Comparison of ENCODE assay signal across 8 mouse cellular contexts in the genomic region with DNA sequence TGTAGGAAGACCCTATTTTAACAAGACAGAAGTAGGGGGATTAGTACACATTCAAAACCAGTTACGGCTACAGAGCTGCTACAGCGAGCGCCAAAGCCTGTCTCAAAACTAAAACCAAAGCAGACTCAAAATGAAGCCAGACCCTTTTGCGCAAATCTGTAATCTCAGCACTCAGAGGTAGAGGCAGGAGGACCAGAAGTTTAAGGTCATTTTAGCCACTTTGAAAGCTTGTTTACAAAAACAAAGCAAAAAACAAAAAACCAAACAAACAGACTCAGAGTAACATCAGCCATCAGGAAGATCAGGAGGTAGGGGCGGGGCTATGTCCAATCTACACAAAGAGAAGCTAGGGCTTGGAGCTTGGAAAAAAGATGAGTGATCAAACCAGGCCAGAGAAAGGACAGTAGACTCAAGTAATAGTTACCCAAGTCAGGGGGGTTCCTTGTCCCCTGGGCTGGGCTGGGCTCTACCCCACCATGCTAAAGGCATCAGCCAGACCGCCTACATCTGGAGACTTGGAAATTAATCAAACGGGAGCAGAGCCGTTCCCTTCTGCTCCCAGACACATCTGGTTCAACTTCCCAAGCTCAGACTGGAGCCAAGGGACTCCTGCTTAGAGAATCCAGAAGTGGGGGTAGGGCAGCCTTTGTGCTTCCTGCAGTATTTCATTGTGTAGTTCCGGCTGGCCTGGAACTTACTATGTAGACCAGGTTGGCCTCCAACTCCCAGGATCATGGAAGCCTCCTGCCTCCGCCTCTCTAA. TPM values are rescaled to one million over a fixed set of nuclear protein-coding genes. Genes with fewer than 3 reads are reported as not detected.
DNase-seq lines count a peak whose midpoint lies in the region; ATAC-seq and TF ChIP-seq lines count a peak whose summit lies in the region.

No protein-coding gene starts in this region.

- H3K9ac ChIP-seq in hindbrain, embryonic 13.5 days, result no peak overlapping the region
- no peak overlapping the region for H3K9ac ChIP-seq in hindbrain, postnatal 0 days (replicated peaks; ENCODE audit: low read length)
- 0 out of 2 replicates have a peak overlapping the region, but pooled peaks have one; percentile 31 for H3K9ac ChIP-seq in intestine, embryonic 16.5 days (ENCODE audit: low read depth, low read length)
- no peak overlapping the region for H3K9ac ChIP-seq in forebrain, embryonic 15.5 days (replicated peaks)

- no peaks in the 10 kb centered on the region for H3K9me3 ChIP-seq in hindbrain, embryonic 13.5 days
- no peaks in the 10 kb centered on the region for H3K9me3 ChIP-seq in hindbrain, postnatal 0 days (ENCODE audit: low read length)
- no peaks in the 10 kb centered on the region for H3K9me3 ChIP-seq in intestine, embryonic 16.5 days (ENCODE audit: control insufficient read depth, low read length)
- no peaks in the 10 kb centered on the region for H3K9me3 ChIP-seq in forebrain, embryonic 15.5 days
- peaks cover 7% of the 10 kb centered on the region; the same call in 1 of the 2 replicates for H3K9me3 ChIP-seq in hindbrain, embryonic 10.5 days

- H3K4me2 ChIP-seq in hindbrain, embryonic 13.5 days, result peak overlapping the region; percentile 15; the same call in 1 of the 2 replicates
- H3K4me2 ChIP-seq in hindbrain, postnatal 0 days (ENCODE audit: low read depth, low read length), result no peak overlapping the region; the same call in 1 of the 2 replicates
- H3K4me2 ChIP-seq in intestine, embryonic 16.5 days (ENCODE audit: low read depth, low read length), result peak overlapping the region; percentile 87
- H3K4me2 ChIP-seq in forebrain, embryonic 15.5 days (replicated peaks), result no peak overlapping the region

- DNase-seq in hindbrain, postnatal 0 days (ENCODE audit: low spot score), result no peak
- DNase-seq in embryo, embryonic 10.5 days (ENCODE audit: low spot score), result peak; percentile 73
- DNase-seq in lung, postnatal 36 days, result peak; percentile 45
- no peak for DNase-seq in frontal cortex, postnatal 36 days (ENCODE audit: low spot score in 2 of 2)
- no peak for DNase-seq in hindbrain, embryonic 10.5 days (ENCODE audit: low spot score)

- TF ChIP-seq CTCF in hindbrain, postnatal 0 days (IDR thresholded peaks at IDR 0.05; ENCODE audit: low read depth), result no peak

- WGBS in hindbrain, embryonic 13.5 days, result 76% methylated on average over 10 of the region's 10 CpGs
- WGBS in hindbrain, postnatal 0 days, result 77% methylated on average over 10 of the region's 10 CpGs
- 60% methylated on average over 10 of the region's 10 CpGs for WGBS in intestine, embryonic 16.5 days
- WGBS in forebrain, embryonic 15.5 days, result 74% methylated on average over 10 of the region's 10 CpGs
- WGBS in hindbrain, embryonic 10.5 days, result 78% methylated on average over 10 of the region's 10 CpGs

- peaks cover 25% of the 10 kb centered on the region for H3K4me1 ChIP-seq in hindbrain, embryonic 13.5 days (replicated peaks)
- H3K4me1 ChIP-seq in hindbrain, postnatal 0 days (ENCODE audit: insufficient read depth, low read length), result 0 out of 2 replicates have a peak, but pooled peaks cover 4% of the 10 kb centered on the region
- peaks cover 45% of the 10 kb centered on the region for H3K4me1 ChIP-seq in intestine, embryonic 16.5 days (ENCODE audit: control insufficient read depth, insufficient read depth, low read length)
- H3K4me1 ChIP-seq in forebrain, embryonic 15.5 days, result peaks cover 11% of the 10 kb centered on the region
- H3K4me1 ChIP-seq in hindbrain, embryonic 10.5 days (replicated peaks), result peaks cover 26% of the 10 kb centered on the region

- ATAC-seq in hindbrain, embryonic 13.5 days (ENCODE audit: low FRiP score), result no peak
- ATAC-seq in hindbrain, postnatal 0 days, result no peak
- peak; percentile 36 for ATAC-seq in intestine, embryonic 16.5 days
- ATAC-seq in forebrain, embryonic 15.5 days (replicated peaks), result no peak

- no peaks in the 10 kb centered on the region for H3K36me3 ChIP-seq in hindbrain, embryonic 13.5 days
- H3K36me3 ChIP-seq in hindbrain, postnatal 0 days (ENCODE audit: insufficient read depth, low read length), result no peaks in the 10 kb centered on the region
- H3K36me3 ChIP-seq in intestine, embryonic 16.5 days (ENCODE audit: control insufficient read depth, insufficient read depth, low read length), result no peaks in the 10 kb centered on the region
- no peaks in the 10 kb centered on the region for H3K36me3 ChIP-seq in forebrain, embryonic 15.5 days
- no peaks in the 10 kb centered on the region for H3K36me3 ChIP-seq in hindbrain, embryonic 10.5 days

- no peak overlapping the region for H3K27ac ChIP-seq in hindbrain, embryonic 13.5 days
- no peak overlapping the region for H3K27ac ChIP-seq in hindbrain, postnatal 0 days
- peak overlapping the region; percentile 83 for H3K27ac ChIP-seq in intestine, embryonic 16.5 days (ENCODE audit: low read length)
- no peak overlapping the region for H3K27ac ChIP-seq in forebrain, embryonic 15.5 days (replicated peaks)
- H3K27ac ChIP-seq in hindbrain, embryonic 10.5 days, result no peak overlapping the region

- H3K27me3 ChIP-seq in hindbrain, embryonic 13.5 days, result peaks cover 56% of the 10 kb centered on the region
- H3K27me3 ChIP-seq in hindbrain, postnatal 0 days (ENCODE audit: insufficient read depth, low read length), result 0 out of 2 replicates have a peak, but pooled peaks cover 2% of the 10 kb centered on the region
- peaks cover 4% of the 10 kb centered on the region; the same call in 1 of the 2 replicates for H3K27me3 ChIP-seq in intestine, embryonic 16.5 days (replicated peaks; ENCODE audit: control insufficient read depth, insufficient read depth, low read length)
- H3K27me3 ChIP-seq in forebrain, embryonic 15.5 days, result peaks cover 31% of the 10 kb centered on the region
- peaks cover 58% of the 10 kb centered on the region for H3K27me3 ChIP-seq in hindbrain, embryonic 10.5 days (ENCODE audit: insufficient read depth, poor library complexity, severe bottlenecking)

- H3K4me3 ChIP-seq in hindbrain, embryonic 13.5 days, result peak overlapping the region; percentile 3; the same call in 1 of the 2 replicates
- H3K4me3 ChIP-seq in hindbrain, postnatal 0 days (ENCODE audit: low read length), result no peak overlapping the region
- peak overlapping the region; percentile 67 for H3K4me3 ChIP-seq in intestine, embryonic 16.5 days (ENCODE audit: low read length)
- no peak overlapping the region for H3K4me3 ChIP-seq in forebrain, embryonic 15.5 days
- H3K4me3 ChIP-seq in hindbrain, embryonic 10.5 days, result no peak overlapping the region

RNA-seq across cellular contexts. Expression of gene Adgre5, which starts 2.0 kb away (rescaled TPM):
- polyA plus RNA-seq in hindbrain, embryonic 13.5 days (2015; fragmentation: Nextera tagmentation; extraction: Ambion mirVana), result 12.3 and 13.0 TPM in 2 replicates
- total RNA-seq in hindbrain, postnatal 0 days (2014; rRNA removed), result 9.2 and 10.4 TPM in 2 replicates
- 8.2 and 8.6 TPM in 2 replicates for polyA plus RNA-seq in hindbrain, postnatal 0 days (2015; fragmentation: Nextera tagmentation; extraction: Ambion mirVana)
- polyA plus RNA-seq in intestine, embryonic 16.5 days (2015; fragmentation: Nextera tagmentation; extraction: Ambion mirVana), result 39.5 TPM in 2 replicates
- polyA plus RNA-seq in forebrain, embryonic 15.5 days (2015; fragmentation: Nextera tagmentation; extraction: Ambion mirVana), result 8.7 and 8.8 TPM in 2 replicates
- polyA plus RNA-seq in hindbrain, embryonic 10.5 days (2016; fragmentation: Nextera tagmentation; extraction: Ambion mirVana), result 6.9 and 9.3 TPM in 2 replicates

RNA-seq across cellular contexts. Expression of gene Ddx39, which starts 24.2 kb away (rescaled TPM):
- polyA plus RNA-seq in hindbrain, embryonic 13.5 days (2015; fragmentation: Nextera tagmentation; extraction: Ambion mirVana), result 116 and 119 TPM in 2 replicates
- total RNA-seq in hindbrain, postnatal 0 days (2014; rRNA removed), result 36.2 and 44.6 TPM in 2 replicates
- polyA plus RNA-seq in hindbrain, postnatal 0 days (2015; fragmentation: Nextera tagmentation; extraction: Ambion mirVana), result 72.3 and 75.9 TPM in 2 replicates
- 204 and 224 TPM in 2 replicates for polyA plus RNA-seq in intestine, embryonic 16.5 days (2015; fragmentation: Nextera tagmentation; extraction: Ambion mirVana)
- polyA plus RNA-seq in forebrain, embryonic 15.5 days (2015; fragmentation: Nextera tagmentation; extraction: Ambion mirVana), result 121 and 124 TPM in 2 replicates
- polyA plus RNA-seq in hindbrain, embryonic 10.5 days (2016; fragmentation: Nextera tagmentation; extraction: Ambion mirVana), result 253 and 322 TPM in 2 replicates

RNA-seq across cellular contexts. Expression of gene Pkn1, which starts 40.2 kb away (rescaled TPM):
- 20.7 and 23.7 TPM in 2 replicates for polyA plus RNA-seq in hindbrain, embryonic 13.5 days (2015; fragmentation: Nextera tagmentation; extraction: Ambion mirVana)
- 54.7 and 65.6 TPM in 2 replicates for total RNA-seq in hindbrain, postnatal 0 days (2014; rRNA removed)
- 18.2 and 21.8 TPM in 2 replicates for polyA plus RNA-seq in hindbrain, postnatal 0 days (2015; fragmentation: Nextera tagmentation; extraction: Ambion mirVana)
- polyA plus RNA-seq in intestine, embryonic 16.5 days (2015; fragmentation: Nextera tagmentation; extraction: Ambion mirVana), result 19.9 and 29.6 TPM in 2 replicates
- 29.8 and 33.1 TPM in 2 replicates for polyA plus RNA-seq in forebrain, embryonic 15.5 days (2015; fragmentation: Nextera tagmentation; extraction: Ambion mirVana)
- polyA plus RNA-seq in hindbrain, embryonic 10.5 days (2016; fragmentation: Nextera tagmentation; extraction: Ambion mirVana), result 28.2 and 29.9 TPM in 2 replicates

Comparison
In these comparisons a context has a peak if more than half of its experiments do, and no peak if none do; other contexts are left out.
1. H3K4me2 ChIP-seq: peak in hindbrain, embryonic 13.5 days (single experiment) and intestine, embryonic 16.5 days (single experiment); none in hindbrain, postnatal 0 days (single experiment) and forebrain, embryonic 15.5 days (single experiment).
2. H3K4me3 ChIP-seq: peak in hindbrain, embryonic 13.5 days (single experiment) and intestine, embryonic 16.5 days (single experiment); none in hindbrain, postnatal 0 days (single experiment), forebrain, embryonic 15.5 days (single experiment) and hindbrain, embryonic 10.5 days (single experiment).
3. DNase-seq: peak in embryo, embryonic 10.5 days (single experiment) and lung, postnatal 36 days (single experiment); none in hindbrain, postnatal 0 days (single experiment), frontal cortex, postnatal 36 days (0 of 2) and hindbrain, embryonic 10.5 days (single experiment).